Mouse (Mus musculus): ENCODE results near the gene Apbb2. TPM values are rescaled to one million over a fixed set of nuclear protein-coding genes. Genes with fewer than 3 reads are reported as not detected.
A peak's percentile ranks its signal among the peaks of the same experiment; 100 is the strongest.

Apbb2 gene
- polyA plus RNA-seq, 1 experiment from 2014 or later, result 48.9 TPM

DNA sequence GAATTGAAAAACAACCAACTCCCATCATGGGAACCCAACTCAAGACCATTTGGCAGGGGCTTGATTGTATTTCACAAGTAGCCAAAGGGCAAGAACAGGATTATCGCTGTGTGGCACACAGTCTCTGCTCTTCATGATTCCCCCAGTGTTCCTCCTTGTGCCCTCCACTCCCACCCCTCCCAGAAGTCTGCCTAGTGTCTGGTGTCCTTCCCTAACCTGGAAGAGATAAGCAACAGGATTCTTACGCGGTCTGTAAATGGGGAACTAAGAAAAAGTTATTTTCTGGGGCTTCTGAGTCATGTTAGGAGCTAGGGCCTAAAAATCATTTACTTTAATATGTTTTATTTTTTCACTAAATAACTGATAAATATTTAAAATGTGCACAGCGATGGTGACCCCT, 323.6 kb downstream of the Apbb2 start:
- DNase-seq (ENCODE audit: low spot score) (no peak), ATAC-seq (no peak)
- Histone ChIP-seq H3K4me3 (ENCODE audit: low read depth, low read length) (no peak overlapping the region), H3K9me3 (ENCODE audit: low read length) (no peaks in the 10 kb centered on the region), H3K4me1 (ENCODE audit: insufficient read depth, low read depth, low read length) (no peaks in the 10 kb centered on the region), H3K36me3 (ENCODE audit: insufficient read depth, low read length) (peaks cover 2% of the 10 kb centered on the region; the same call in 1 of the 2 replicates), H3K4me2 (replicated peaks; ENCODE audit: low read depth, low read length) (no peak overlapping the region), H3K27ac (ENCODE audit: low read length) (no peak overlapping the region), H3K27me3 (replicated peaks; ENCODE audit: insufficient read depth, low read length) (no peaks in the 10 kb centered on the region), H3K9ac (replicated peaks; ENCODE audit: low read depth) (no peak overlapping the region)
- no peak for TF ChIP-seq EP300 (IDR thresholded peaks at IDR 0.05)
- TF ChIP-seq CTCF (IDR thresholded peaks at IDR 0.05), result no peak
- 91% methylated on average over 4 of the region's 4 CpGs for WGBS

DNA sequence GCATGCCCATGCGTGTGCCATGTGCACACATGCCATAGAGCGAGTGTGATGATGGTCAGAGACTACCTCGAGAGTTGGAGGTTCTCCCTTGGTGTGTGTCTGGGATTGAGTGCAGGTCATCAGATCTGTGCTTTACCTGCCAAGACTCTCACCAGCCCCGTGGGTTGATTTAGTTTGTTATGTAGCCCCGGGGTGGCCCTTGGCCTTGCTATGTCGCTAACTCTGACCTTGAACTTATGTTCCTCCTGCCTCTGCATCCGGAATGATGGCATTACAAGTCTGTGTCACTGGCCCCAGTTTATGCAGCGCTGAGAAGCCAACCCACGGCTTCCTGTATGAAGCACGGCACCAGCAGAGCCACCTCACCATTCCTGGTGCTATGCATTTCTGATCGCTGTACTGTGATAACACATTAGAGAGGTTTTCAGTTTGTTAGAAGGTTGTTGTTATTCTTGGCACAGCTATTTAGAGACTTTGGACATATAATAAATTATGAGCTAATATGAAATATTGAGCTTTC, 324.4 kb downstream of the Apbb2 start:
- Histone ChIP-seq H3K27ac (ENCODE audit: low read length) (no peak overlapping the region), H3K27me3 (replicated peaks; ENCODE audit: insufficient read depth, low read length) (no peaks in the 10 kb centered on the region), H3K4me1 (ENCODE audit: insufficient read depth, low read depth, low read length) (no peaks in the 10 kb centered on the region), H3K4me3 (ENCODE audit: low read depth, low read length) (no peak overlapping the region), H3K36me3 (ENCODE audit: insufficient read depth, low read length) (no peaks in the 10 kb centered on the region), H3K9me3 (ENCODE audit: low read length) (no peaks in the 10 kb centered on the region), H3K9ac (replicated peaks; ENCODE audit: low read depth) (no peak overlapping the region), H3K4me2 (replicated peaks; ENCODE audit: low read depth, low read length) (no peak overlapping the region)
- DNase-seq (ENCODE audit: low spot score) (no peak), ATAC-seq (no peak)
- WGBS, result 77% methylated on average over 11 of the region's 11 CpGs
- no peak for TF ChIP-seq EP300 (IDR thresholded peaks at IDR 0.05)
- no peak for TF ChIP-seq CTCF (IDR thresholded peaks at IDR 0.05)

DNA sequence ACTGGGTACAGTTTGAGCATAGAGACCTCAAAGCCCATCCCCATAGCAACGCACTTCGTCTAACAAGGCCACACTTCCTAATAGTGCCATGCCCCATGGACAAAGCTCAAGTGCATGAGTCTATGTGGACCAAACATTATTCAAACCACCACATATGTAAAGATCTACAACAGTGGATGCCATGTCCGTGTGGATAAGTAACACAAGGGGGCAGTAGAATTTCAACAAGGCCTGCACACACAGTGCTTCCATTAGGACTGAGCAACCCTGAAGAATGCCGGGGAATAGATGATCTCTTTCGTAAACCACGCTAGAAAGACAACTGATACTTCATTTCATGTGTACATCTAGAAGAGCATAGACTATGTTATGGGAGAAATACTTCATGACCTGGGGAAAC, 337.8 kb downstream of the Apbb2 start:
- no peak overlapping the region for H3K4me2 ChIP-seq (replicated peaks; ENCODE audit: low read depth, low read length)
- H3K4me1 ChIP-seq (ENCODE audit: insufficient read depth, low read depth, low read length), result no peaks in the 10 kb centered on the region
- TF ChIP-seq CTCF (IDR thresholded peaks at IDR 0.05), result peak; percentile 52
- no peak for TF ChIP-seq EP300 (IDR thresholded peaks at IDR 0.05)
- H3K27ac ChIP-seq (ENCODE audit: low read length), result no peak overlapping the region
- H3K27me3 ChIP-seq (replicated peaks; ENCODE audit: insufficient read depth, low read length), result no peaks in the 10 kb centered on the region
- no peak overlapping the region for H3K9ac ChIP-seq (replicated peaks; ENCODE audit: low read depth)
- WGBS, result 73% methylated on average over 6 of the region's 6 CpGs
- ATAC-seq (no peak), DNase-seq (ENCODE audit: low spot score) (no peak)
- no peak overlapping the region for H3K4me3 ChIP-seq (ENCODE audit: low read depth, low read length)
- no peaks in the 10 kb centered on the region for H3K9me3 ChIP-seq (ENCODE audit: low read length)
- no peaks in the 10 kb centered on the region for H3K36me3 ChIP-seq (ENCODE audit: insufficient read depth, low read length)

DNA sequence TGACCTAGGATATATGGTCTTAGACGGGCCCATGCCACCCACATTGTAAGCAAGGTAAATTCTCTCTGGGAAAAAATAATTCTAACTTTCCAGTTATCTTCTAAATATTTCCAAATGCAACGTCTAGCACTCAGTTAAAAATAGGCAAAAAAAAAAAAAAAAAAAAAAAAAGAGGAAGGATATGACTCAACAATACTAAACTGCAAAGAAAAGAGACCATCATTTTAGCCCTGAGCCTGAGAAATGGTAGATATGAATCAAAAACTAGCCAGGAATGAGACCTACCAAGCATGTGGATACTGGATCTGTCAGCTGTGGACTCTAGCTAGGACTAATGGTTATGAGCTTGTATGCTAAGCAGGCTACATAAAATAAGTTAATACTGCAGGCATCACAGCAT, 338.9 kb downstream of the Apbb2 start:
- Histone ChIP-seq H3K4me2 (replicated peaks; ENCODE audit: low read depth, low read length) (no peak overlapping the region), H3K9ac (replicated peaks; ENCODE audit: low read depth) (no peak overlapping the region), H3K36me3 (ENCODE audit: insufficient read depth, low read length) (no peaks in the 10 kb centered on the region), H3K4me1 (ENCODE audit: insufficient read depth, low read depth, low read length) (no peaks in the 10 kb centered on the region), H3K4me3 (ENCODE audit: low read depth, low read length) (no peak overlapping the region), H3K9me3 (ENCODE audit: low read length) (no peaks in the 10 kb centered on the region), H3K27me3 (replicated peaks; ENCODE audit: insufficient read depth, low read length) (no peaks in the 10 kb centered on the region), H3K27ac (ENCODE audit: low read length) (no peak overlapping the region)
- ATAC-seq (no peak), DNase-seq (ENCODE audit: low spot score) (no peak)
- WGBS, result 63% methylated on average over 2 of the region's 2 CpGs
- no peak for TF ChIP-seq EP300 (IDR thresholded peaks at IDR 0.05)
- no peak for TF ChIP-seq CTCF (IDR thresholded peaks at IDR 0.05)

DNA sequence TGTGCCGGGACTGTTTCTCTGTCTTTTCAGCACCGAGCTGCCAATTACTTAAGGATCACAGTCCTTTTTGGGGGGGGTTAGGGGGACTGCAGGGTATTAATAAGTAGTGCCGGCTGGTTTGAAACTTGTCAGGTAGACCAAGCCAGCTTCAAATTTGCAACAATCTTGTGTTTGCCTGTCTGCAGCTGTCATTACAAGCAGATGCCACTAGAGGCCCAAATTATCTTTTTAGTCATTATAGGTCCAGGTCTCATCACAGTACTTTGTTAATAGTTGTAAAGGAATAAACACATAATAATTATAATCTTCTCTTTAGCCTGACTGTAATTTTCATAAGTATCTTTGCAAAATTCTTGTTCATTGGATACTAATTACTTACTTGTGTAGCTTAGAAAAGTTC, 344.2 kb downstream of the Apbb2 start:
- TF ChIP-seq EP300 (IDR thresholded peaks at IDR 0.05) (no peak), CTCF (IDR thresholded peaks at IDR 0.05) (peak; percentile 47)
- no peaks in the 10 kb centered on the region for H3K9me3 ChIP-seq (ENCODE audit: low read length)
- ATAC-seq (no peak), DNase-seq (ENCODE audit: low spot score) (no peak)
- H3K4me1 ChIP-seq (ENCODE audit: insufficient read depth, low read depth, low read length), result no peaks in the 10 kb centered on the region
- H3K27ac ChIP-seq (ENCODE audit: low read length), result no peak overlapping the region
- H3K4me3 ChIP-seq (ENCODE audit: low read depth, low read length), result no peak overlapping the region
- H3K27me3 ChIP-seq (replicated peaks; ENCODE audit: insufficient read depth, low read length), result no peaks in the 10 kb centered on the region
- WGBS, result 65% methylated on average over 3 of the region's 3 CpGs
- H3K4me2 ChIP-seq (replicated peaks; ENCODE audit: low read depth, low read length), result no peak overlapping the region
- H3K36me3 ChIP-seq (ENCODE audit: insufficient read depth, low read length), result no peaks in the 10 kb centered on the region
- H3K9ac ChIP-seq (replicated peaks; ENCODE audit: low read depth), result no peak overlapping the region

DNA sequence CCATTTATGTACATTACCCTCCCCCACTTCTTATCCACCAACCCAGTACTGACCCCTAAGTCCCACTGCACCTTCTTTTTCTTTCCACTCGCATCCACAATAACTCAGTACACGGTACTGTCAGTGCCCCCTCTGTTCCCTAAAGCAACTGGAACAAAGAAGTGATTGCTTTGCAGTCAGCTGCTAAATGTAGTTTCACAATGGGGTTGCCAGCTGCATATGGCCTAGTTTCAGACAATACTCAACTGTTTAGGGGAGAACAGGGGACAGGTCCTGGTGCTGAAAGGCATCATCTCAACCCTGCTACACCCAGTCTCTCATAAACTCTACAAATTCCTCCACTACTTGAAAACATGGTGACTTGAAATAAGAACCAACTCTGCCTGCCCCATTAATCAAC, 347.4 kb downstream of the Apbb2 start:
- TF ChIP-seq EP300 (IDR thresholded peaks at IDR 0.05) (no peak), CTCF (IDR thresholded peaks at IDR 0.05) (no peak)
- Histone ChIP-seq H3K36me3 (ENCODE audit: insufficient read depth, low read length) (no peaks in the 10 kb centered on the region), H3K4me3 (ENCODE audit: low read depth, low read length) (no peak overlapping the region), H3K9ac (replicated peaks; ENCODE audit: low read depth) (no peak overlapping the region), H3K27ac (ENCODE audit: low read length) (no peak overlapping the region), H3K27me3 (replicated peaks; ENCODE audit: insufficient read depth, low read length) (no peaks in the 10 kb centered on the region), H3K4me1 (ENCODE audit: insufficient read depth, low read depth, low read length) (no peaks in the 10 kb centered on the region), H3K9me3 (ENCODE audit: low read length) (no peaks in the 10 kb centered on the region), H3K4me2 (replicated peaks; ENCODE audit: low read depth, low read length) (no peak overlapping the region)
- no peak for DNase-seq (ENCODE audit: low spot score)
- ATAC-seq, result no peak
- WGBS, result 92% methylated on average over 2 of the region's 2 CpGs

DNA sequence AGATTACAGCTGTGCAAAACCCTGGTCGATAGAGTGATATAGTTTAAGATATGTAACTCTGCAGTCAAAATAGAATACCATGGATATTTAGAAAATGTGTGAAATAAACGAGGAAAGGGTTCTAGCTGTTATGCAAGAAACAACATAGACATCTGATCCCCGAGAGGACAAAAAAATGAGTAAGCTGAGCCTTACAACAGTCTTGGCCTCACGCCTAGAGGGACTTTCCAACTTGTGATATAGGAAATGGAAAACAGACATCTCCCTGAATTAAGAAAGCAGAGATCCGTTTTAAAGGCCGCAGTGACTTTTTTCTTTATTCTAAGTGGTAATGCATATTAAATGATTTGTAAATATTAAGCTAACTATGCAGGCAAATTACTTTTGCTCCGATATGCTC, 349.0 kb downstream of the Apbb2 start:
- peak; percentile 66 for DNase-seq (ENCODE audit: low spot score)

More for the DNA sequence above, 349.0 kb downstream of the Apbb2 start:
- no peak for ATAC-seq
- no peak overlapping the region for H3K4me3 ChIP-seq (ENCODE audit: low read depth, low read length)
- H3K27ac ChIP-seq (ENCODE audit: low read length), result no peak overlapping the region
- no peak overlapping the region for H3K4me2 ChIP-seq (replicated peaks; ENCODE audit: low read depth, low read length)
- H3K36me3 ChIP-seq (ENCODE audit: insufficient read depth, low read length), result no peaks in the 10 kb centered on the region
- no peak overlapping the region for H3K9ac ChIP-seq (replicated peaks; ENCODE audit: low read depth)
- TF ChIP-seq EP300 (IDR thresholded peaks at IDR 0.05) (no peak), CTCF (IDR thresholded peaks at IDR 0.05) (no peak)
- no peaks in the 10 kb centered on the region for H3K4me1 ChIP-seq (ENCODE audit: insufficient read depth, low read depth, low read length)
- no peaks in the 10 kb centered on the region for H3K9me3 ChIP-seq (ENCODE audit: low read length)
- no peaks in the 10 kb centered on the region for H3K27me3 ChIP-seq (replicated peaks; ENCODE audit: insufficient read depth, low read length)
- 64% methylated on average over 7 of the region's 7 CpGs for WGBS

Data from lung, postnatal 0 days (tissue).